Mouse (Mus musculus): ENCODE data around the gene Fuca1.

DNA sequence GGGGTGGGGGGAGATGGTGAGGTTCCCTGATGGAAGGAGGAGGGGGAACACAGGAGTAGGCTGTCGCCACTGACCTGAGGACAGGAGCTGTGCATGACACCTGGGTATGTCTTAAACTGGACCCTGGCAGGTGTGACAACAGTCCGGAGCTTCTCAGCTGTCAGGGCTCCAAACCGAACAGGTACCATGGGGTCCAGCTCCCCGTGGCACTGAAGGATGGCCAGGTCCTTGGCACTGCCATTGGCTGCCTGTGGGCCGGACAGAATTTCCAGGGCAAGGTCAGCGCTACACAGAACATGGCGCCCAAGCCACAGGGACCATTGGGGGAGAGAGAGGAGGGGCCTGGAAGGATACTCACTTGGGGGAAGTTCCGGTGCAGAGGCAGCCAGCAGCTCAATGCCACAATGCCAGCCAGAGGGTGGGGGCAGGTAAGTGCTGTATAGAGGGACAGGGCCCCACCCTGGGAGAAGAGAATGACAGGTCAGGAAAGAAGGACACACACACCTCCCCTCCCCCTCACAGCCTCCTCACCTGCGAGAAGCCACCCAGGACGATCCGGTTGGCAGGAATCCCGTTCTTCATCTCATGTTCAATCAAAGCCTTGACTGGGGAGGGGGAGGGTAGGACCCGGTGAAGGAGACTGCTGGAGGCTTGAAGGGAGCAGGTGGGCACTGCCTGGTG lies 48.7 kb downstream of the Fuca1 start:
- no peak for TF ChIP-seq CTCF (IDR thresholded peaks at IDR 0.05; ENCODE audit: low read depth)
- TF ChIP-seq EP300 (IDR thresholded peaks at IDR 0.05; ENCODE audit: low read depth), result no peak
